Mouse (Mus musculus) embryonic facial prominence, embryonic 15.5 days (tissue): ENCODE results near the gene Cacna1s. TPM values are rescaled to one million over a fixed set of nuclear protein-coding genes. Genes with fewer than 3 reads are reported as not detected.

Experiments
- ATAC-seq: fragments of 200-750 bp; cut with Nextera tagmentation; 2 replicates; pipeline ENCODE4 v1.8.0; 2017; ENCODE audit warnings: low read depth, moderate TSS enrichment; ENCODE audit not compliant: insufficient number of reproducible peaks, low FRiP score, low TSS enrichment
- H3K27ac ChIP-seq: fragments of 300-500 bp; sonication (generic); replicated peaks from 2 replicates; pipeline ENCODE4 v1.5.1; 2015; ENCODE audit warnings: mild to moderate bottlenecking, inconsistent platforms
- H3K27me3 ChIP-seq: fragments of 300-500 bp; sonication (generic); 2 replicates; pipeline ENCODE4 v1.6.1; 2015; ENCODE audit warnings: inconsistent platforms
- H3K36me3 ChIP-seq: fragments of 300-500 bp; sonication (generic); 2 replicates; pipeline ENCODE4 v1.6.1; 2015; ENCODE audit warnings: mild to moderate bottlenecking, inconsistent platforms
- H3K4me1 ChIP-seq: fragments of 300-500 bp; sonication (generic); 2 replicates; pipeline ENCODE4 v1.6.1; 2015; ENCODE audit warnings: inconsistent platforms
- H3K4me2 ChIP-seq: fragments of 300-500 bp; sonication (generic); replicated peaks from 2 replicates; pipeline ENCODE4 v1.6.1; 2015; ENCODE audit warnings: mild to moderate bottlenecking, inconsistent platforms
- H3K4me3 ChIP-seq: fragments of 300-500 bp; sonication (generic); replicated peaks from 2 replicates; pipeline ENCODE4 v1.5.1; 2015; ENCODE audit warnings: mild to moderate bottlenecking, inconsistent platforms
- H3K9ac ChIP-seq: fragments of 300-500 bp; sonication (generic); 2 replicates; pipeline ENCODE4 v1.6.1; 2015; ENCODE audit warnings: inconsistent platforms
- H3K9me3 ChIP-seq: fragments of 300-500 bp; sonication (generic); replicated peaks from 2 replicates; pipeline ENCODE4 v1.6.1; 2016; ENCODE audit warnings: inconsistent platforms
- WGBS: fragments of 180-500 bp; shearing (Covaris S2); methylation state at CpG from one replicate; pipeline ENCODE4 v1.1.7; 2015; 5-methylcytosine and 5-hydroxymethylcytosine counted together
- polyA plus RNA-seq: library from polyadenylated mRNA; unstranded; fragments of >200 nt; fragmentation: Nextera tagmentation; extraction: Ambion mirVana; gene quantifications from 2 replicates; pipeline ENCODE4 v1.2.1, GENCODE M21; 2015

Cacna1s gene
- polyA plus RNA-seq, 1 experiment from 2014 or later, result 5.2 TPM

GRCm38 (mm10) chr1:136130107-136130506 is 77.6 kb downstream of the Cacna1s start:
- Histone ChIP-seq H3K27me3 (no peaks in the 10 kb centered on the region), H3K9ac (no peak overlapping the region), H3K4me2 (no peak overlapping the region), H3K4me3 (no peak overlapping the region), H3K4me1 (peaks cover 58% of the 10 kb centered on the region), H3K9me3 (no peaks in the 10 kb centered on the region), H3K36me3 (no peaks in the 10 kb centered on the region), H3K27ac (no peak overlapping the region)
- ATAC-seq, result no peak
- WGBS, result 56% methylated on average over 3 of the region's 3 CpGs

GRCm38 (mm10) chr1:136130951-136131558 is 78.5 kb downstream of the Cacna1s start, which contains the start of gene Kif21b:
Gene Kif21b (plus strand): TSS chr1:136131389.
- peak; percentile 91 for ATAC-seq
- 2% methylated on average over 42 of the region's 42 CpGs for WGBS
- Histone ChIP-seq H3K9ac (peak within 1 kb of the TSS; percentile 57), H3K36me3 (no peaks in the 10 kb centered on the region), H3K4me2 (peak within 1 kb of the TSS; percentile 97), H3K27me3 (no peaks in the 10 kb centered on the region), H3K27ac (peak within 1 kb of the TSS; percentile 25; the same call in 1 of the 2 replicates), H3K4me1 (peaks cover 67% of the 10 kb centered on the region), H3K4me3 (peak within 1 kb of the TSS; percentile 69), H3K9me3 (no peaks in the 10 kb centered on the region)

GRCm38 (mm10) chr1:136131603-136132291 is 79.2 kb downstream of the Cacna1s start:
- H3K27ac ChIP-seq, result 0 out of 2 replicates have a peak overlapping the region, but pooled peaks have one; percentile 25
- 1% methylated on average over 43 of the region's 43 CpGs for WGBS

GRCm38 (mm10) chr1:136132386-136133201 is 80.0 kb downstream of the Cacna1s start:
- 40% methylated on average over 10 of the region's 10 CpGs for WGBS
- Histone ChIP-seq H3K4me3 (peak overlapping the region; percentile 69), H3K36me3 (no peaks in the 10 kb centered on the region), H3K9me3 (no peaks in the 10 kb centered on the region), H3K9ac (no peak overlapping the region), H3K4me1 (peaks cover 77% of the 10 kb centered on the region), H3K27ac (no peak overlapping the region), H3K27me3 (no peaks in the 10 kb centered on the region), H3K4me2 (peak overlapping the region; percentile 97)
- no peak for ATAC-seq

More at GRCm38 (mm10) chr1:136131603-136132291, 79.2 kb downstream of the Cacna1s start:
- Histone ChIP-seq H3K9me3 (no peaks in the 10 kb centered on the region), H3K36me3 (no peaks in the 10 kb centered on the region), H3K4me1 (peaks cover 74% of the 10 kb centered on the region), H3K4me3 (peak overlapping the region; percentile 69), H3K9ac (peak overlapping the region; percentile 57), H3K4me2 (peak overlapping the region; percentile 97), H3K27me3 (no peaks in the 10 kb centered on the region)
- 0 out of 2 replicates have a peak, but pooled peaks have one; percentile 21 for ATAC-seq

DNA sequence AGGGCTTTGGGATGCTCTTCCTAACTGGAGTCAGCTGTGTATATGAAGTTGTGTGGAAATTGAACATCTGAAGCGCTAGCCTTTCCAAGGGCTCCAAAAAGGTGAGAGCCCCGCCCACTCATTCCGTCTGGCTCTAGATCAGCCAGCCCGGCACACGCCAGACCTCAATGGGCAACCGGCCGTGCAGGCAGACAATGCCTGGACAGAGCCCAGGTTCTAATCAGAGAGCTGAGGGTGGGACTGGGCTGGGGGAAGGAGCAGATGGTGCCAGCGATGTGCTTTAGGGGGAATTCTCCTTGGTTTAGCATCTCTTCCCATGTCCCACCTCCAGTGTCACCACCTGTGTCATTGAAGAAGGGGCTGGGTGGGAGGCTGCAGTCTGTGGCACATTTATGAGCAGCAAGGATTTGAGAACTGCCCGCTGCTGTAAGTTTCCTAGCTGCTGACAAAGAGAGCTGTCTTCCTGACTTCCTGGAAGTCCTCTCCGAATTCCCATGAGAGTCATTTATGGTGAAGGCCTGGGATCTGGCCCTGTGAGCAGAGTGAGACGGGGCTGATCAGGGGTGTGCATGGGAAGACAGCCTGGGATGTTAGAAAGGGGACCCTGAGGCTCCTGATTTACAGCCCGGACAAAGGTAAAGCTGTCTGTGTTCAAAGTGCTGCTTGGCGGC is 81.2 kb downstream of the Cacna1s start:
- 52% methylated on average over 13 of the region's 13 CpGs for WGBS
- no peak overlapping the region for H3K4me2 ChIP-seq
- H3K27ac ChIP-seq, result no peak overlapping the region
- no peak for ATAC-seq
- H3K36me3 ChIP-seq, result no peaks in the 10 kb centered on the region
- no peaks in the 10 kb centered on the region for H3K27me3 ChIP-seq
- no peaks in the 10 kb centered on the region for H3K9me3 ChIP-seq
- H3K4me1 ChIP-seq, result peaks cover 88% of the 10 kb centered on the region
- H3K9ac ChIP-seq, result no peak overlapping the region
- no peak overlapping the region for H3K4me3 ChIP-seq

DNA sequence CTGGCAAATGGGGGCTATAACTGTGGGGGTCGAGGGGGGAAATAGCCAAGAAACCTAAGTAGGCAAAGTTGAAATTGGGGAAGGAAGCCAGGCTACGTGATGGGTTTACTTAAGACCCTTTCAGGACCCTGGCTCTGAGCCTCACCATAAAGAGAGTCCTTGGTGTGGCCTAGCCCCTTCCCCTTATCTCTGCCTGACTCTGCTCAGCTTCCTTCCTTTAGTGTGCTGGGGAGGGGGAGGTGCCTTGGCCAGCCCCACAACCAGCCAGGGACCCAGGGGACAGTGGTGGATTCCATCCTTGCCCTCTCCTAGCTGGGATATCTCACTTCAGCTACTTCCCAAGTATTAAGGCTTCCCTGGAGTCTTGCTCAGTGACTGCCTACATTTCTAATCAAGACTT is 82.0 kb downstream of the Cacna1s start:
- H3K9ac ChIP-seq, result no peak overlapping the region
- peaks cover 88% of the 10 kb centered on the region for H3K4me1 ChIP-seq
- H3K9me3 ChIP-seq, result no peaks in the 10 kb centered on the region
- ATAC-seq, result no peak
- WGBS, result 79% methylated on average over 2 of the region's 2 CpGs
- H3K27me3 ChIP-seq, result no peaks in the 10 kb centered on the region
- H3K4me3 ChIP-seq, result no peak overlapping the region
- H3K4me2 ChIP-seq, result no peak overlapping the region
- H3K36me3 ChIP-seq, result no peaks in the 10 kb centered on the region
- H3K27ac ChIP-seq, result no peak overlapping the region

GRCm38 (mm10) chr1:136135046-136135445 is 82.5 kb downstream of the Cacna1s start:
- no peaks in the 10 kb centered on the region for H3K27me3 ChIP-seq
- peaks cover 92% of the 10 kb centered on the region for H3K4me1 ChIP-seq
- 29% methylated on average over 1 of the region's 1 CpGs for WGBS
- no peaks in the 10 kb centered on the region for H3K36me3 ChIP-seq
- no peak overlapping the region for H3K4me2 ChIP-seq
- H3K4me3 ChIP-seq, result no peak overlapping the region
- H3K9ac ChIP-seq, result no peak overlapping the region
- H3K27ac ChIP-seq, result no peak overlapping the region
- no peak for ATAC-seq
- no peaks in the 10 kb centered on the region for H3K9me3 ChIP-seq

- Histone ChIP-seq H3K9me3 (no peaks in the 10 kb centered on the region), H3K36me3 (no peaks in the 10 kb centered on the region), H3K27me3 (no peaks in the 10 kb centered on the region), H3K4me3 (no peak overlapping the region), H3K4me2 (no peak overlapping the region), H3K4me1 (peaks cover 96% of the 10 kb centered on the region), H3K27ac (peak overlapping the region; percentile 61; the same call in 1 of the 2 replicates), H3K9ac (no peak overlapping the region)
- 53% methylated on average over 6 of the region's 6 CpGs for WGBS
- ATAC-seq, result no peak
Measured at GRCm38 (mm10) chr1:136135777-136136444, 83.4 kb downstream of the Cacna1s start.

DNA sequence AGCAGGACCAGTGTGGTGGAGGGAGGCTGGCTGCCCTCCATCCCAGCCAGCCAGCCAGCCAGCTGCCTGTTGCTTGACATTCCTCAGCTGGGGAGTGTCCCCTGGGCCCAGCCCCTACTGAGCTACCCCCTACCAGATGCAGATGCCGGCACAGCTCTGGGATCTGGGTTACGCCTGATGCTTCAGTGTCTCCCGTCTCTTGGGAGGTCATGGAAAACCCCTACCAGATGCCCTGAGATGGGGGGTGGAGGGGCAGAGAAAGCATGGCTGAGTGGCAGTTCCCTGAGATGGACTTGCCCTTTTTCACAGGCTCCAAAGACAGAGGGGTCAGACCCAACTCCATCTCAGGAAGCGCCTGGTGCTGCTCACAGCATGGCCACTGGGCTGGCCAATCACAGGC is 84.0 kb downstream of the Cacna1s start:
- Histone ChIP-seq H3K4me2 (no peak overlapping the region), H3K27me3 (no peaks in the 10 kb centered on the region), H3K4me3 (no peak overlapping the region), H3K27ac (peak overlapping the region; percentile 61), H3K4me1 (peaks cover 98% of the 10 kb centered on the region), H3K9me3 (no peaks in the 10 kb centered on the region), H3K36me3 (no peaks in the 10 kb centered on the region), H3K9ac (no peak overlapping the region)
- ATAC-seq, result peak; percentile 40
- 41% methylated on average over 4 of the region's 4 CpGs for WGBS

DNA sequence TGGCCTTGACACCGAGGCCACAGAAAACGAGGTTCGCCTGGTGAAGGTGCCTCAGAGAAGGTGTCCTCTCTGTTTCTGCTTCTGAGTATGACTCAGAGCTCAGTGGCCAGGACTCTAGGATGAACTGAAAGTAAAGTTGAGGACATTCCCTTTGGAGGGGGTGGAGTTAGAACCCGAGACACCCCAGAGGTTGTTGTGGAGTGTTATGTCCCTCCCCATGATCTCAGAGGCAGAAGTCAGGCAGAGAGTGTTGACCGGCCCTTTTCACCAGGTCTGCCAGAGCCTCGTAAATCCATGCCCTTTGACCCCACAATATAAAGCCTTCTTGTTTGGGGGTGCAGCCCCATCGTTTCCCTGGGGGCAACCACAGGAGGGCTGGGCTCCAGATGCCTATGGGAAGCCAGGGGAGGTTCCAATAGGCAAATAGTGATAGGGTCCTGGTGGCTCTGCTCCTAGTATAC is 84.6 kb downstream of the Cacna1s start:
- 26% methylated on average over 7 of the region's 7 CpGs for WGBS
- peak overlapping the region; percentile 10; the same call in 1 of the 2 replicates for H3K4me2 ChIP-seq

More for the DNA sequence above, 84.6 kb downstream of the Cacna1s start:
- Histone ChIP-seq H3K9ac (no peak overlapping the region), H3K36me3 (no peaks in the 10 kb centered on the region), H3K9me3 (no peaks in the 10 kb centered on the region), H3K27me3 (no peaks in the 10 kb centered on the region), H3K4me3 (no peak overlapping the region), H3K4me1 (peaks cover 98% of the 10 kb centered on the region), H3K27ac (peak overlapping the region; percentile 61)
- ATAC-seq, result no peak
